Mouse (Mus musculus) layer of hippocampus, adult 2 months (tissue): Measurements from ENCODE around the gene Gm5640. TPM values are rescaled to one million over a fixed set of nuclear protein-coding genes. Genes with fewer than 3 reads are reported as not detected.
"Not testable (repeated sequence)": the region's sequence is repeated elsewhere in the genome, so short reads cannot be mapped to it uniquely, and the experiment has no call there.

Source experiments
- DNase-seq, 2 experiments: peaks; one replicate each; pipeline ENCODE4 v3.0.0; 2022; ENCODE audit warnings: low spot score in 2 of 2
- H3K27ac ChIP-seq: fragments of 200-600 bp; 2 replicates; pipeline ENCODE4 v1.8.1; 2022
- H3K4me3 ChIP-seq: fragments of 200-600 bp; 2 replicates; pipeline ENCODE4 v1.8.1; 2022; ENCODE audit warnings: mild to moderate bottlenecking
- CTCF ChIP-seq: fragments of 200-600 bp; conservative IDR thresholded peaks from 2 replicates; pipeline ENCODE4 v1.8.1; 2022; ENCODE audit warnings: antibody characterized with exemption, mild to moderate bottlenecking, moderate library complexity
- long read RNA-seq, 2 experiments: library from polyadenylated mRNA; stranded (forward); transcript quantifications; one replicate each; pipeline ENCODE4 v2.0.0; 2021; ENCODE audit warnings: borderline mapping rate in 2 of 2
- total RNA-seq, 2 experiments: library from RNA; stranded (reverse); gene quantifications; 2 replicates each; pipeline ENCODE4 v1.2.3; 2021

Gene Gm5640
- under 1 TPM; 0.49 to 0.93 TPM for total RNA-seq
- long read RNA-seq, experiment 1, result 0 reads
- long read RNA-seq, experiment 2, result 0 reads

DNA sequence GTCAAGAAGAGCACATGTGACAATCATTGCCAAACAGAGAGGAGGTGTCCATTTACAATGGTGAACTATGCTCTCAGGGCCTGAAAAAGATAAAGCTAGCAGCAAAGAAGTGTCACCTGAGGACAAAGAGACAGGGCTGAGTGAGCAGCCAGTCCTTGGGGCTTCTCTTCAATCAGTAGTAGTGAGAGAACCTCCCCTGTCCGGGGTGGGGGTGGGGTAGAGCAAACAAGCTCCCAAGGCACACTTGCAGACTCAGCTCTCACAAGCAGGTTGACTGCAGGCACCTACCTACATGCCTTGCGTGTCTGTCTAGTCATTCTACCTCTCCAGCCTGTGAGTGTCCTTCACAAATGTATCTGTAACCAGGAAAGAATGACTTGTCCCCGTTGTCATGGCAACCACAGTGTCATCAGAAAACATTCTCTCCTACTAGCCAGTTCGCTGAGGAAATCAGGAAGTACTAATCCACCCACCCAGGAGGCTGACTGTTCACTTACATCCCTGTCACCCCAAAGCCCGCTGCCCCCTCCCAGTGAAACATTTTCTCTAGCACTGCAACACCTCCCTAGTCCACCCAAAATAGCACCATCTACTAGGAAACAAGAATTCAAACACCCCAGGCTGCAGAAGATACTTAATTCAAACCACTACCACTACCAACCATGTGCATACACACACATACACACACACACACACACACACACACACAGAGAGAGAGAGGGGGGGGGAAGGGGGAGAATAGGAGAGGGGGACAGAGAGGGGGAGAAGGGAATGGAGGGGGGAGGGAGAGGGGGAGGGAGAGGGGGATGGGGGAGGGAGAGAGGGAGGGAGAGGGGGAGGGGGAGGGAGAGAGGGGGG lies at the start of gene Gm5640:
Gene Gm5640, minus strand, starts transcription at position 170 of the 858 bp plus-strand sequence.
- H3K27ac ChIP-seq, H3K4me3 ChIP-seq: not testable (repeated sequence)
- DNase-seq, result peak; percentile 2 to 16

DNA sequence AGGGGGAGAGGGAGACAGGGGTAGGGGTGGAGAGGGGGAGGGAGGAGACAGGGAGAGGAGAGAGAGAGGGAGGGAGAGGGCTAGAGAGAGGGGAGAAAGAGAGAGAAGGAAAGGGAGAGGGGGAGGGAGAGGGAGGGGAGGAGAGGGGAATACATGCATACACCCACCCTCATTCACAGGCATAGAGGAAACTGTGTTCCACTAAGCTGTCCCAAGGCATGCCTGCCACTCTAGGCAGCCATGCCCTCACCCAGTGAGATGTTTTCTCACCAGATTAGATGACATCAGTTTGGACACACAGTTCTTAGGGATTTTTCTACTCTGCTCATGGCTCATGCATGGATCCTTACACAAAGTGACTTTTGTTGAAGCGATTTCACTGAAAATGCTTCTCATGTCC lies 958 bp upstream of the Gm5640 start:
- not testable (repeated sequence) for DNase-seq, H3K4me3 ChIP-seq

DNA sequence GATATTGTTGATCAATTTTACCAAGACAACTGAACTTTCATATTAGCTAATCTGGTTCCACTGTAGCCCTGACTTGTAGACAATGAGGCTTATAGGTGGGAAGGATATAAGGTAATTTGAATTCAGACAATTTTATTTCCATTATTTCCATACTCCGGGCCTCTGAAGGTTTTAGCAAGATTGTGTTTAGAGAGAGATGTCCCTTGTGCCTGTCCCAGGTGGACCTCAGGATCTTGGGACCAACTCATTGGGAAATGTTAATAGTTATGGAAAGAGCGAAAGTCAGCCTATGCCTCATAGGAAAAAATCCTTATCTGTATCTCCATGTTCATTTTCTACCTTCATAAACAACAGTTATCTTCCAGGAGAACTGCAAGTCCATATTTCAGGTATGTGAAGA lies 53.1 kb downstream of the Gm5640 start, which contains the start of gene Olfr1325:
Gene Olfr1325, plus strand, starts transcription at position 301 of the 400 bp plus-strand sequence.
- Histone ChIP-seq H3K27ac (no peak within 1 kb of the TSS), H3K4me3 (no peak within 1 kb of the TSS)
- no peak for DNase-seq
- TF ChIP-seq CTCF, result no peak

More for the DNA sequence above, 958 bp upstream of the Gm5640 start:
- not testable (repeated sequence) for H3K27ac ChIP-seq

Other genes with a start within 250 kb of the Gm5640 start
- 10 to 100 TPM; 27.1 to 30.2 TPM for gene G6pdx, start 216.4 kb downstream of the Gm5640 start, total RNA-seq
- gene Gm6880, start 164.2 kb downstream of the Gm5640 start, total RNA-seq, result not detected
- gene Olfr1326-ps1, start 70.7 kb downstream of the Gm5640 start, total RNA-seq, result not detected
- not detected for gene Olfr1325, start 53.0 kb downstream of the Gm5640 start, total RNA-seq
- not detected for gene Gm6890, start 95.3 kb upstream of the Gm5640 start, total RNA-seq
- gene Gm5936, start 191.6 kb upstream of the Gm5640 start, total RNA-seq, result under 1 TPM; 0.26 to 0.32 TPM